Mouse (Mus musculus): Measurements from ENCODE around the gene Olfr685.

Gene Olfr685

DNA sequence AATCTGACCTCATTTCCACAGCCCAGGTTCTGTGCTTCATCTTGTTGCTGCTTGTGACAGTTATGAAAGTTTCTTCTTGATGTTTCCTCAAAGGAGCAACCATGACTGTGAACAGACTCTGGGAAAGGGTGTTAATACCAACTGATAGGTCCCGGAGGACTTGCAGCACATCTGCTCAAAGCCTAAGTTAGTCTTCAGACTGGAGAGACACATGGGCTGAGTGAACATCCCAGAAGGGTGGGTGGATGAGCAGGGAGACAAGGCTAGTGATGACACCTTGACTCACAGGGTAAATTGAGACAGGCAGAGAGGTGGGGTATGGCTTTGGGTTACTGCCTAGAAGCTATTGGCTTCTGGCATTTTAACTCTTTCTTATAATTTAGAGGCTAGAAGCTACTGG is at the start of gene Olfr685:
Olfr685 (minus strand) TSS at position 101 of the 400 bp plus-strand sequence.
- no peak for DNase-seq (ENCODE audit: low spot score)

DNA sequence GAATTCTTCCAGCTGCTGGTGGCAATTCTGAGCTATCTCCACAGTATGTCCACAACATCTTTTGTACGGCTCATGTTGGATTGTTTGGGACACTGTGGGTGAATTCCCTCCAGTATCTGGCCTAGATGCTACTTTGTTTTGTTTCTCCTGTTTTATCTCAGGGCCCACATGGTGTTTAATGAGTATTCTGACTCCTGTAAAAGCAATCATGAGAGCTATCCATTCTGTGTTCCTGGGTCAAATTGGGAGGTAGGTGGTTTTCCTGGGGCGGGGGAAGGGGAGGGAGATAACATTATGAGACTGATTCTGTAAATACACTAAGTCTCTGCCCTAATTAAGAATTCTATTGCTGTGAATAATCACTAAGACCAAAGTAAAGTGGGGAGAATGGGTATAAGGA is 43.6 kb upstream of the Olfr685 start:
- no peak for DNase-seq (ENCODE audit: low spot score)

DNA sequence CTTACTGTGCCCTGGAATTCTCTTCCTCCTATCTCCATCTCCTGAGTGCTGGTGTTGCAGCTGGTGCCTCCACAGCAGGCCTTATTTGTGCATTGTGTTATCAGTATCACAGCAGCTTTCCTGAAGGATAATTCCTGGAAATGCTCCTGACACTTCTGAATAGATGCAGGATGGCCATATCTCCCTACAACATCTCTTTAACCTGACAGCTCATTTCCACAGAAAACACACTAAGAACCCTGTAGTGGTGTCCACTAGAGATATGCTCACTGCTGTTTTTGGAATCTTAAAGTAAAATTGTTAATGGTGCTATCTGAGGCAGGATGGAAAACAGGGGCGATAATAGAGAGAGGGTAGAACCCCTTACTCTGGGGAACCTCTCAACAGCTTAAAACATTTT is 42.3 kb upstream of the Olfr685 start:
- no peak for DNase-seq (ENCODE audit: low spot score)

DNA sequence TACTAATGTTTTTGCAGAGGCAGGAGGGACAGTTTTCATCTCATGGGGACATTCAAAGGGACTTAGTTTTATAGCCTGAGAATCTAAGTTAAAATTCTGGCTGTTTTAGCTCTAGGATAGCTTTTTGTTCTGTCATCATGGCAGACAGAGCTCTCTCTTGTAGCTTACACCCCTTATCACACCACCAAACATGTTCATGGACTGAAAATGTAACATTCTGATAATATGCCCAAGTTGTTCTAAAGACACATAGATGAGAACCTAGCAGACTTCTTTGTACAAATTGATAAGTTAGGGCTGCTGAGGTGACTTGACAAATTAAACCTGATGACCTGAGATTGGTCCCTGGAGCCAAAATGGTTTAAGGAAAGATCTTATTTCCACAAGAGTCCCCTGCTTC is 40.9 kb upstream of the Olfr685 start:
- no peak for DNase-seq (ENCODE audit: low spot score)

DNA sequence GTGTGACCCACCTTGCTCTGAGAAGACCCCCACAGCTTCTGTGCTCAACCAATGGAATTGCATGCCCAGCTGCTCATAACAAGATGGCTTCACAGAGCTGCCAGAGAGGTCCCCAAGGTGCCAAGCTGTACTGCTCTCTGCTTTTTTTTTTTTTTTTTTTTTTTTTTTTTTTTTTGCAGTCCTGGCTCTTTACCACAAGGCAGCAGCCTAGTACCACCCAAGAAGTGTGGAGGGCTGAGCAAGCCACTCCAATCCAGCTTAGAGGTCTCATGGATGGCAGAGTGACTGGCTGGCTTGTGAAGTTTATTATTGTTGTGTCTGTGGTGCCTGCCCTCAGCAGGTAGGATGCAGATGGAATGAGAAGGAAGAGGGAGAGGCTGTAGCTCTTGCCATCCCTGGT is 40.3 kb upstream of the Olfr685 start:
- DNase-seq (ENCODE audit: low spot score): no peak

DNA sequence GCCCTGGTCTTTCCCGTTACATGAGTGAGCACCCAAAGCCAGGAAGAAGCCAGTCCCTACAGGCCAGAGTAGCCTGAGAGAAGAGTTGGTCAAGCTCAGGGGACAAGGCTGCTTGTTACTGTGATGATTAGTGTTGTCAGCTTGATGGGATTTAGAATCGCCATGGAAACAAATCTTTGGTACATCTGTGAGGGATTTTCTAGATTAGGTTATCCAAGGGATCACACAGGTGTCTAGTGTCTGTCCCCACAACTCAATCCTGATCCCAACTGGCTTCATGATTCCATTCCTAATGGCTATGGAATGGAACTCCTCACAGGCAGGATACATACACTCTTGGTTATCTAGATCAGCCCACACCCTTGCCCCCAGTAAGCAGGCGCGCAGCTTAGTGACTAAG is 32.5 kb upstream of the Olfr685 start:
- no peak for DNase-seq (ENCODE audit: low spot score)

DNA sequence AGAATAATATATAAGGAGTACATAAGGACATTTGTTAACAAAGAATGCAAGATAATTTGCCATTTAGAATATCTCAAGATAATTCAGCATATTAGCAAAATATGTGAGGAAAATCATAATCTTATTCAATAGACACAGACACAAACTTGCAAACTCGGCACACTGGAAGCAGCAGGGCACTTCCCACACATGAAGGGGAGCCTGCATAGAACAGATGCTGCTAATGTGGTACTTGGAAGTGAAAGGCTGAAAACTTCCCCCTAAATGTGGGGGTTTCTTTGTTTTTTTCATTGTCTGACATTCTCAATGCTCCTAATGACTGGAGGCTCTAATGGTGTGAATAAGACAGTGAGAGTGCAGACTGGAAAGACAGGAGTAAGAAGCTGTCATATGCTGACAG is 28.9 kb upstream of the Olfr685 start:
- no peak for DNase-seq (ENCODE audit: low spot score)

DNA sequence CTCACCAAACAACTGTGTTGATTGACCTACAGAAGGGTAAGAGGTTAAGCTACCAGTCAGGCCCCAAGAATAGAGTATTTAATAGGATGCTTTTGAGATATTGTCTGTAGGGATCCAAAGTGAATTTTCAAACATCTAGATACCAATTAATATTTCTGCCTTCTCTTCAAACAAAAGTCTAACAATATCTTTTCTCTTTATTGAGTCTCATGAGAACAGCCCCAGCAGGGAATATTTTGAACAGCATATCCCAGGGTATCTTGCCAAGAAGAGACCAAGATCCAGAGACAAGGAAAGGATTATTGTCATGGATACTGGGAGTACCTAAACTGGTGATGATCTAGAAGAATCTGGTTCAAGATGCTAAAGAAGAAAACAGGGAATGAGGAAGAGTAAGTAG is 21.6 kb upstream of the Olfr685 start, which contains the start of gene Olfr686:
Olfr686 (minus strand) TSS at position 101 of the 400 bp plus-strand sequence.
- DNase-seq (ENCODE audit: low spot score): no peak

DNA sequence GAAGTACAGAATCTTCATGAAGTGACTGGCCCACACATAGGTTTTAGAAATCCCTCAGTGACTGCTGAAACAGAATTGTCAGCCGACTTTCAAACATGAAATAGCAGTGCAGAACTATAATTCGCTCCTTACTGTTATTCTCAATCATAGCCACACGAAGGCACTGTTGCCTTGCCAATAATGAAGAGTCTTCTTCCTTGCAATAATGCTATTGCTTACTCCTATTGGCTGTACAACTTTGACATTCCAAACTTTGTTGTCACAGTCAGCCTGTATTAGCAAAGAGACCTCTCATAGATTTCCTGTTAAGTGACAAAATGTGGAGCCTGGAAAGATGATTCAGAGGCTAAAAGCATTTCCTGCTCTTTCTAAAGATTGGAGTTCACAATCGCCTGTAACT is 15.0 kb downstream of the Olfr685 start:
- no peak for DNase-seq (ENCODE audit: low spot score)

DNA sequence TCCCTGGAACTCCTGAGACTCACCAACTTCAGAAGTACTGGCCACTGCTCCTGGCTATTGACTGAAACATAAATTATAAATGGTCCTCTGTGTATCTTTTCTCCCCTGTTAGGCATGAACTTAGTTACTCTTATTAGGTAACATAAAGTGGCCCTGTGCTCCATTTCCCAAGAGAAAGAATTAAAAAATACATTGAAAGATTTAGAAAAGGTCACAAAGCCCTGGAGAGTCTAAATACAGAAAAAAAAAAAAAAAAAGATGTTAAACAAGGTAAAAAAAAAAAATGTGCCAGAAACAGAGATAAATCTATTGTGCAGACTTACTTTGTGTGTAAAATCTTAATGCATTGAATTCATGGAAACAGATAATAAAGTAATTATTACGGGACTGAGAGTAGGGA is 22.3 kb downstream of the Olfr685 start, which contains the start of gene Olfr684:
Olfr684 (minus strand) TSS at position 101 of the 400 bp plus-strand sequence.
- DNase-seq (ENCODE audit: low spot score): no peak

DNA sequence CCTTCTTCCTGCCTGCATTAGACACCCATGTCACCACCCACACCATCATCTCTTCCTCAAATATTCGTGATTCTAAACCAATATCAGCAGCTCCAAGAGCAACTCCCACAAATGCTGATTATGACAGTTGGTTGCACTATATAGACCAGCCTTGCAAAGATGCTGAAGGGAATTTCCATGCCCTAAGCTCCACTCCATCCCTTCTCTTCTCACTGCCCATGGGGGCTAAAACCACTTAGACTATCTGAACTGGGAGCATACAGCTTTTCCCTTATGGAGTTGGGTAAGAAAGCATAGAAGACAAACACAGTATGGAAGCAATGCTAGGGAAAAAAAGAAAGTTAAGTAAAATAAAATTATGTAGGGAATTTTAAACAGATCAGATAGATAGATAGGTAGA is 38.9 kb downstream of the Olfr685 start, which contains the start of gene Olfr683:
Olfr683 (minus strand) TSS at position 101 of the 400 bp plus-strand sequence.
- no peak for DNase-seq (ENCODE audit: low spot score)

DNA sequence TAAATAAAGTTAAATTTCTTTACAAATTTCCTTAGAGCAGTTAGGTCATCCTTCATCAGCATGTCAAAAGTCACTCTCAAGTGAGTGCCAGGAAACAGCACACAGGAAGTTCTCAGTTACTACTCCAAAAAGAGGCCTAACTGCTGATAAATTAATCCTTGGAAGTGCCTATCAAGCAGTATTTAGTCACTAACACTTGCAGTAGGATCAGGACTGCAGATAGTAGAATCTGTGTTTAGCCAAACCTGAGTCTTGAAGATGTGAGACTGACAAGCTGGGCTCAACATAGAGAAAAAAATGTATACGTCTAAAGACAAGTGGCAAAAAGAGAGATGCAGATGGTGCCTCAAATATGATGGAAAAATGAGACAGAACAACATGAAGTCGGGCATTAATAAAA is 44.5 kb downstream of the Olfr685 start:
- DNase-seq (ENCODE audit: low spot score): no peak
